ENCODE assay signal across 33 mouse cellular contexts in the genomic region with DNA sequence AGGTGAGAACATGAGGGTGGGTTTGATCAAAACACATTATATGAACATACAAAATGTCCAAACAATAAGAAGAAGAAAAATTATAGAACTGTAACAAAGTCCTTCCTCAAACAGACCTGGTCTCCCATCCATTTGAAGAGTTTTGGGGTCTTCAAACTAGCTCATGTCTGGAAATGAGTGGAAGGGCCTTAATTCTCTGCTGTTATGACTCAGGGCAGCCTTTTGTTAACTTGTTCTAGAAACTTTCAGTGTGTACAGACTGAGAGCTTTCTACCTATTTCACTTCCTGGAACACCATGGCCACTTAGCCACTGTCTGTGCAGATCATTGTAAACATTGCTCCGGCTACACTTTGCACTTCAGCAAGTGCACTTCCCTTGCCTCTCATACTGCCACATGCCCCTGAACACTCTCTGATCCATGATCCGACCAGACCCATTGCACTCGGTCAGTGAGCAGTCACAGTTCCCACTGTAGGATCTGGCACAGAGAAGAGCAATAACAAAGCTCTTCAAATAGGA. TPM values are rescaled to one million over a fixed set of nuclear protein-coding genes. Genes with fewer than 3 reads are reported as not detected.
DNase-seq lines count a peak whose midpoint lies in the region; ATAC-seq and TF ChIP-seq lines count a peak whose summit lies in the region.
"Had no signal": no experiment of that assay in that cellular context is flagged by ENCODE, and none has a peak within 500 bp of the region (broad histone marks: within the 10 kb centered on the region; RNA-seq: fewer than 3 reads in every experiment).

No protein-coding gene starts in this region.

- ATAC-seq in liver, embryonic 11.5 days (replicated peaks; ENCODE audit: low FRiP score): no peak
- no peak for ATAC-seq in intestine, postnatal 0 days
- ATAC-seq in stomach, embryonic 16.5 days (ENCODE audit: insufficient read depth, low FRiP score): 0 out of 2 replicates have a peak, but pooled peaks have one; percentile 22
- ATAC-seq: activated CD4-positive, CD25-positive, alpha-beta regulatory T cell, adult 4 months; CD4-positive, CD25-positive, alpha-beta regulatory T cell, adult 4 months; forebrain, embryonic 14.5 days; forebrain, postnatal 0 days; hindbrain, postnatal 0 days had no signal

- H3K9me3 ChIP-seq in liver, embryonic 11.5 days (ENCODE audit: control insufficient read depth, low read length): no peaks in the 10 kb centered on the region
- peaks cover under 1% of the 10 kb centered on the region for H3K9me3 ChIP-seq in CH12.LX (replicated peaks; ENCODE audit: low read length)
- no peaks in the 10 kb centered on the region for H3K9me3 ChIP-seq in intestine, postnatal 0 days (ENCODE audit: control insufficient read depth)
- H3K9me3 ChIP-seq in stomach, embryonic 16.5 days (replicated peaks; ENCODE audit: control insufficient read depth, low read length): no peaks in the 10 kb centered on the region
- H3K9me3 ChIP-seq: embryonic facial prominence, embryonic 12.5 days; heart, embryonic 10.5 days; heart, embryonic 13.5 days had no signal

- H3K79me2 ChIP-seq in liver, adult 2 months (ENCODE audit: control insufficient read depth, insufficient read depth, low read length): peaks cover 4% of the 10 kb centered on the region; the same call in 1 of the 2 replicates
- no peaks in the 10 kb centered on the region for H3K79me2 ChIP-seq in CH12.LX (replicated peaks; ENCODE audit: control insufficient read depth, extremely low read depth, insufficient read depth, poor library complexity, severe bottlenecking)

- 21% methylated on average over 3 of the region's 3 CpGs for WGBS in liver, adult 2 months
- WGBS in liver, embryonic 11.5 days: 72% methylated on average over 3 of the region's 3 CpGs
- 39% methylated on average over 3 of the region's 3 CpGs for WGBS in intestine, postnatal 0 days
- 55% methylated on average over 3 of the region's 3 CpGs for WGBS in stomach, embryonic 16.5 days
- WGBS in cerebellum, adult 2 months: 84% methylated on average over 3 of the region's 3 CpGs

- peak; percentile 73 for DNase-seq in liver, adult 2 months (ENCODE audit: extremely low read depth, low read depth, low spot score)
- no peak for DNase-seq in liver, embryonic 11.5 days (ENCODE audit: low spot score)
- DNase-seq in CH12.LX (ENCODE audit: extremely low read depth): no peak
- DNase-seq in cerebellum, adult 2 months: no peak
- no peak for DNase-seq in left cerebral cortex, postnatal 36 days (ENCODE audit: low spot score in 2 of 2)
- DNase-seq: adrenal gland, adult 8-10 months; adrenal gland, postnatal 25 days; cerebellum, adult 11-12 months; cerebellum, adult 9-10 months; cerebellum, postnatal 14 days; forebrain, postnatal 0 days; gastrocnemius, adult 2 months; gastrocnemius, postnatal 14 days; heart, adult 2 months; heart, postnatal 14 days; heart, postnatal 4 days had no signal

- H3K36me3 ChIP-seq in liver, adult 2 months (ENCODE audit: control insufficient read depth, insufficient read depth, low read length): 0 out of 2 replicates have a peak, but pooled peaks cover 2% of the 10 kb centered on the region
- H3K36me3 ChIP-seq in liver, embryonic 11.5 days (ENCODE audit: control insufficient read depth, insufficient read depth, low read length): no peaks in the 10 kb centered on the region
- no peaks in the 10 kb centered on the region for H3K36me3 ChIP-seq in CH12.LX (replicated peaks in 1 of 2; ENCODE audit: control insufficient read depth in 1 of 2, insufficient read depth in 1 of 2, low read length in 1 of 2)
- H3K36me3 ChIP-seq in intestine, postnatal 0 days (ENCODE audit: control insufficient read depth, insufficient read depth): no peaks in the 10 kb centered on the region
- H3K36me3 ChIP-seq in stomach, embryonic 16.5 days (ENCODE audit: control insufficient read depth, insufficient read depth, low read length): no peaks in the 10 kb centered on the region
- H3K36me3 ChIP-seq: embryonic facial prominence, embryonic 12.5 days; embryonic facial prominence, embryonic 15.5 days; heart, embryonic 10.5 days; heart, embryonic 13.5 days had no signal

- no peak overlapping the region for H3K4me3 ChIP-seq in liver, adult 2 months (ENCODE audit: insufficient read depth, low read depth, low read length)
- H3K4me3 ChIP-seq in liver, embryonic 11.5 days (ENCODE audit: low read depth, low read length): no peak overlapping the region
- no peak overlapping the region for H3K4me3 ChIP-seq in CH12.LX (replicated peaks in 1 of 3; ENCODE audit: low read depth in 2 of 3, low read length in 2 of 3, poor library complexity in 1 of 3)
- H3K4me3 ChIP-seq in intestine, postnatal 0 days (ENCODE audit: low read depth, low read length): no peak overlapping the region
- no peak overlapping the region for H3K4me3 ChIP-seq in stomach, embryonic 16.5 days (replicated peaks; ENCODE audit: low read length)
- no peak overlapping the region for H3K4me3 ChIP-seq in cerebellum, adult 2 months (replicated peaks; ENCODE audit: insufficient read depth, low read depth, low read length)
- H3K4me3 ChIP-seq: embryonic facial prominence, embryonic 12.5 days; embryonic facial prominence, embryonic 15.5 days; gastrocnemius, adult 2 months; heart, adult 2 months; heart, embryonic 10.5 days; heart, embryonic 13.5 days had no signal

- TF ChIP-seq POLR2A in liver, adult 2 months (IDR thresholded peaks at IDR 0.05; ENCODE audit: extremely low read depth, insufficient read depth, low read length): no peak
- no peak for TF ChIP-seq POLR2A in CH12.LX (IDR thresholded peaks at IDR 0.05; ENCODE audit: low read depth, low read length)
- TF ChIP-seq POLR2A in cerebellum, adult 2 months (IDR thresholded peaks at IDR 0.05; ENCODE audit: borderline replicate concordance, insufficient read depth, low read length): no peak

- peaks cover 4% of the 10 kb centered on the region; the same call in 1 of the 2 replicates for H3K4me1 ChIP-seq in liver, adult 2 months (ENCODE audit: control insufficient read depth, insufficient read depth, low read length)
- no peaks in the 10 kb centered on the region for H3K4me1 ChIP-seq in liver, embryonic 11.5 days (replicated peaks; ENCODE audit: control insufficient read depth, insufficient read depth, low read length)
- H3K4me1 ChIP-seq in CH12.LX (ENCODE audit: control insufficient read depth in 1 of 2, insufficient read depth in 2 of 2): peaks cover 2 to 3% of the 10 kb centered on the region in 2 experiments; a peak in 1 of 4 replicates
- H3K4me1 ChIP-seq in intestine, postnatal 0 days (replicated peaks; ENCODE audit: control insufficient read depth, insufficient read depth, low read length): 0 out of 2 replicates have a peak, but pooled peaks cover 3% of the 10 kb centered on the region
- H3K4me1 ChIP-seq in stomach, embryonic 16.5 days (ENCODE audit: control insufficient read depth, insufficient read depth, low read length): no peaks in the 10 kb centered on the region
- H3K4me1 ChIP-seq in cerebellum, adult 2 months (ENCODE audit: control insufficient read depth, insufficient read depth, low read length): no peaks in the 10 kb centered on the region
- H3K4me1 ChIP-seq: embryonic facial prominence, embryonic 12.5 days; embryonic facial prominence, embryonic 15.5 days; heart, embryonic 10.5 days; heart, embryonic 13.5 days had no signal

- no peak overlapping the region for H3K4me2 ChIP-seq in liver, embryonic 11.5 days
- H3K4me2 ChIP-seq in CH12.LX (ENCODE audit: insufficient read depth, low read depth, poor library complexity, severe bottlenecking): no peak overlapping the region
- no peak overlapping the region for H3K4me2 ChIP-seq in intestine, postnatal 0 days (replicated peaks; ENCODE audit: low read depth)
- no peak overlapping the region for H3K4me2 ChIP-seq in stomach, embryonic 16.5 days (ENCODE audit: low read depth, low read length)
- H3K4me2 ChIP-seq: embryonic facial prominence, embryonic 12.5 days; embryonic facial prominence, embryonic 15.5 days; heart, embryonic 13.5 days; hindbrain, embryonic 14.5 days had no signal

- intact Hi-C loops in left cerebral cortex, postnatal 36 days (cut with DNase I): loop anchor here (10.0 kb wide), 1 partner anchor 309 kb away; no protein-coding TSS in a partner anchor

- H3K9ac ChIP-seq in liver, adult 2 months (ENCODE audit: low read depth, low read length): no peak overlapping the region
- H3K9ac ChIP-seq in liver, embryonic 11.5 days (ENCODE audit: low read depth, low read length): no peak overlapping the region
- H3K9ac ChIP-seq in CH12.LX (ENCODE audit: insufficient read depth, low read depth): no peak overlapping the region
- H3K9ac ChIP-seq in intestine, postnatal 0 days (ENCODE audit: low read depth, low read length): no peak overlapping the region
- no peak overlapping the region for H3K9ac ChIP-seq in stomach, embryonic 16.5 days (ENCODE audit: low read length)
- H3K9ac ChIP-seq: embryonic facial prominence, embryonic 15.5 days; forebrain, postnatal 0 days; heart, embryonic 13.5 days; hindbrain, embryonic 14.5 days had no signal

- no peak overlapping the region; the same call in 1 of the 2 replicates for H3K27ac ChIP-seq in liver, adult 2 months (replicated peaks; ENCODE audit: insufficient read depth, low read depth, low read length)
- H3K27ac ChIP-seq in liver, embryonic 11.5 days (ENCODE audit: low read depth, low read length): no peak overlapping the region
- H3K27ac ChIP-seq in CH12.LX (ENCODE audit: insufficient read depth, low read depth): no peak overlapping the region
- peak overlapping the region; percentile 71 for H3K27ac ChIP-seq in intestine, postnatal 0 days (ENCODE audit: low read depth, low read length)
- no peak overlapping the region for H3K27ac ChIP-seq in stomach, embryonic 16.5 days (ENCODE audit: low read length)
- H3K27ac ChIP-seq in cerebellum, adult 2 months (ENCODE audit: insufficient read depth, low read length): no peak overlapping the region
- H3K27ac ChIP-seq: embryonic facial prominence, embryonic 12.5 days; embryonic facial prominence, embryonic 15.5 days; gastrocnemius, adult 2 months; heart, adult 2 months; heart, embryonic 10.5 days; heart, embryonic 13.5 days; hindbrain, embryonic 14.5 days; hindbrain, postnatal 0 days had no signal

- peak; percentile 40; the same call in 1 of the 2 replicates for TF ChIP-seq EP300 in CH12.LX (IDR thresholded peaks at IDR 0.05; ENCODE audit: low read length)

- dilution Hi-C loops in CH12.LX (cut with MboI; ENCODE audit: extremely low pct_ligation_motif_present, extremely low pct_unique_long_range_greater_than_20kb, low sequenced_read_pairs): no loop called here

- no peaks in the 10 kb centered on the region for H3K27me3 ChIP-seq in liver, adult 2 months (ENCODE audit: control insufficient read depth, insufficient read depth, low read length)
- H3K27me3 ChIP-seq in liver, embryonic 11.5 days (replicated peaks; ENCODE audit: control insufficient read depth, insufficient read depth, low read length): no peaks in the 10 kb centered on the region
- no peaks in the 10 kb centered on the region for H3K27me3 ChIP-seq in CH12.LX (replicated peaks)
- no peaks in the 10 kb centered on the region for H3K27me3 ChIP-seq in intestine, postnatal 0 days (replicated peaks; ENCODE audit: control insufficient read depth, insufficient read depth, low read length)
- no peaks in the 10 kb centered on the region for H3K27me3 ChIP-seq in stomach, embryonic 16.5 days (ENCODE audit: control insufficient read depth, insufficient read depth, low read length)
- no peaks in the 10 kb centered on the region for H3K27me3 ChIP-seq in cerebellum, adult 2 months (ENCODE audit: control insufficient read depth, insufficient read depth, low read length)
- H3K27me3 ChIP-seq: embryonic facial prominence, embryonic 12.5 days; embryonic facial prominence, embryonic 15.5 days; heart, embryonic 13.5 days had no signal

- TF ChIP-seq CTCF in liver, adult 2 months (IDR thresholded peaks at IDR 0.05; ENCODE audit: low read depth, low read length): no peak
- TF ChIP-seq CTCF in CH12.LX (conservative IDR thresholded peaks at IDR 0.05 in 1 of 2, IDR thresholded peaks at IDR 0.05 in 1 of 2; ENCODE audit: low read depth in 2 of 2, low read length in 2 of 2): no peak
- TF ChIP-seq CTCF in intestine, postnatal 0 days (IDR thresholded peaks at IDR 0.05; ENCODE audit: low read depth): no peak
- TF ChIP-seq CTCF in cerebellum, adult 2 months (IDR thresholded peaks at IDR 0.05; ENCODE audit: borderline replicate concordance, insufficient read depth, low read depth, low read length): no peak

- no peak for TF ChIP-seq RAD21 in CH12.LX (IDR thresholded peaks at IDR 0.05; ENCODE audit: low read depth, low read length)

- in situ Hi-C loops in CH12.LX (cut with MboI; ENCODE audit: low pct_ligation_motif_present, low pct_unique_long_range_greater_than_20kb, low sequenced_read_pairs): no loop called here

RNA-seq across cellular contexts. Expression of gene Hsd17b6, which starts 4.1 kb away (rescaled TPM):
- 468 and 651 TPM in 2 replicates for total RNA-seq in liver, adult 2 months (2014; rRNA removed)
- 229 and 364 TPM in 2 replicates for polyA plus RNA-seq in liver, adult 2 months (2012; rRNA removed)
- not detected in 2 replicates for polyA plus RNA-seq in liver, embryonic 11.5 days (2014; fragmentation: Nextera tagmentation; extraction: Ambion mirVana)
- total RNA-seq in CH12.LX (2012; rRNA removed): 0.08 TPM in 1 of 2 replicates, not detected in the other
- not detected in 2 replicates for total RNA-seq in CH12.LX (2014; rRNA removed)
- polyA plus RNA-seq in CH12.LX (2012; ENCODE audit: insufficient read length, low read depth): not detected in 2 replicates
- 0.74 and 0.86 TPM in 2 replicates for polyA plus RNA-seq in intestine, postnatal 0 days (2015; fragmentation: Nextera tagmentation; extraction: Ambion mirVana)
- not detected in 2 replicates for polyA plus RNA-seq in stomach, embryonic 16.5 days (2015; fragmentation: Nextera tagmentation; extraction: Ambion mirVana)
- polyA plus RNA-seq in cerebellum, adult 2 months (2012; rRNA removed): not detected in 2 replicates
- total RNA-seq in left cerebral cortex, postnatal 36 days (2021): not detected
- total RNA-seq: adrenal gland, postnatal 25 days; common myeloid progenitor, adult 5-6 weeks; forebrain, postnatal 0 days; gastrocnemius, adult 2 months; gastrocnemius, postnatal 14 days; heart, adult 2 months; heart, postnatal 14 days; heart, postnatal 4 days; hindbrain, postnatal 0 days had no signal
- polyA plus RNA-seq: activated CD4-positive, CD25-positive, alpha-beta regulatory T cell, adult 4 months; brain, embryonic 14.5 days; C2C12; CD4-positive, CD25-positive, alpha-beta regulatory T cell, adult 4 months; embryonic facial prominence, embryonic 12.5 days; forebrain, embryonic 11.5 days; forebrain, embryonic 14.5 days; forebrain, postnatal 0 days; heart, adult 2 months; heart, embryonic 10.5 days; heart, embryonic 13.5 days; heart, embryonic 16.5 days; hindbrain, embryonic 11.5 days; hindbrain, embryonic 14.5 days; hindbrain, postnatal 0 days had no signal

RNA-seq across cellular contexts. Expression of gene Prim1, which starts 11.6 kb away (rescaled TPM):
- 3.5 and 5.5 TPM in 2 replicates for total RNA-seq in liver, adult 2 months (2014; rRNA removed)
- 1.3 and 1.5 TPM in 2 replicates for polyA plus RNA-seq in liver, adult 2 months (2012; rRNA removed)
- polyA plus RNA-seq in liver, embryonic 11.5 days (2014; fragmentation: Nextera tagmentation; extraction: Ambion mirVana): 106 and 112 TPM in 2 replicates
- 69.5 and 79.6 TPM in 2 replicates for total RNA-seq in CH12.LX (2012; rRNA removed)
- 151 and 171 TPM in 2 replicates for total RNA-seq in CH12.LX (2014; rRNA removed)
- polyA plus RNA-seq in CH12.LX (2012; ENCODE audit: insufficient read length, low read depth): 101 and 102 TPM in 2 replicates
- polyA plus RNA-seq in intestine, postnatal 0 days (2015; fragmentation: Nextera tagmentation; extraction: Ambion mirVana): 18.7 and 22.1 TPM in 2 replicates
- polyA plus RNA-seq in stomach, embryonic 16.5 days (2015; fragmentation: Nextera tagmentation; extraction: Ambion mirVana): 64.6 and 68.4 TPM in 2 replicates
- 16.2 and 17.4 TPM in 2 replicates for polyA plus RNA-seq in cerebellum, adult 2 months (2012; rRNA removed)
- 1 to 10 TPM; 6.7 to 7.2 TPM for total RNA-seq in left cerebral cortex, postnatal 36 days (2021)

RNA-seq across cellular contexts. Expression of gene Naca, which starts 32.0 kb away (rescaled TPM):
- 353 and 448 TPM in 2 replicates for total RNA-seq in liver, adult 2 months (2014; rRNA removed)
- polyA plus RNA-seq in liver, adult 2 months (2012; rRNA removed): 170 and 182 TPM in 2 replicates
- 1,053 and 1,054 TPM in 2 replicates for polyA plus RNA-seq in liver, embryonic 11.5 days (2014; fragmentation: Nextera tagmentation; extraction: Ambion mirVana)
- total RNA-seq in CH12.LX (2012; rRNA removed) (1,257 and 1,396 TPM in 2 replicates), CH12.LX (2014; rRNA removed) (1,670 and 1,798 TPM in 2 replicates)
- polyA plus RNA-seq in CH12.LX (2012; ENCODE audit: insufficient read length, low read depth): 1,330 and 1,397 TPM in 2 replicates
- 511 and 531 TPM in 2 replicates for polyA plus RNA-seq in intestine, postnatal 0 days (2015; fragmentation: Nextera tagmentation; extraction: Ambion mirVana)
- 625 and 721 TPM in 2 replicates for polyA plus RNA-seq in stomach, embryonic 16.5 days (2015; fragmentation: Nextera tagmentation; extraction: Ambion mirVana)
- 209 and 230 TPM in 2 replicates for polyA plus RNA-seq in cerebellum, adult 2 months (2012; rRNA removed)
- 100 to 1,000 TPM; 292 to 297 TPM for total RNA-seq in left cerebral cortex, postnatal 36 days (2021)

RNA-seq across cellular contexts. Expression of gene Ptges3, which starts 55.4 kb away (rescaled TPM):
- 90.4 and 97.3 TPM in 2 replicates for total RNA-seq in liver, adult 2 months (2014; rRNA removed)
- polyA plus RNA-seq in liver, adult 2 months (2012; rRNA removed): 24.8 and 30.9 TPM in 2 replicates
- polyA plus RNA-seq in liver, embryonic 11.5 days (2014; fragmentation: Nextera tagmentation; extraction: Ambion mirVana): 527 and 567 TPM in 2 replicates
- 124 and 176 TPM in 2 replicates for total RNA-seq in CH12.LX (2012; rRNA removed)
- 196 and 210 TPM in 2 replicates for total RNA-seq in CH12.LX (2014; rRNA removed)
- polyA plus RNA-seq in CH12.LX (2012; ENCODE audit: insufficient read length, low read depth): 247 and 274 TPM in 2 replicates
- polyA plus RNA-seq in intestine, postnatal 0 days (2015; fragmentation: Nextera tagmentation; extraction: Ambion mirVana): 264 and 269 TPM in 2 replicates
- 374 and 406 TPM in 2 replicates for polyA plus RNA-seq in stomach, embryonic 16.5 days (2015; fragmentation: Nextera tagmentation; extraction: Ambion mirVana)
- 69.9 and 75.5 TPM in 2 replicates for polyA plus RNA-seq in cerebellum, adult 2 months (2012; rRNA removed)
- 100 to 1,000 TPM; 120 to 131 TPM for total RNA-seq in left cerebral cortex, postnatal 36 days (2021)

Comparison
In these comparisons a context has a peak if more than half of its experiments do, and no peak if none do; other contexts are left out.
1. RNA of gene Hsd17b6, which starts 4.1 kb away (polyA plus RNA-seq): 229 to 364 TPM in liver, adult 2 months; 0.74 to 0.86 TPM in intestine, postnatal 0 days, not detected in liver, embryonic 11.5 days, not detected in CH12.LX, not detected in stomach, embryonic 16.5 days and not detected in cerebellum, adult 2 months; every median in the first group is over 100 times any median in the second.